Mouse (Mus musculus) heart, postnatal 0 days (tissue): ENCODE results near the gene Casp8. TPM values are rescaled to one million over a fixed set of nuclear protein-coding genes. Genes with fewer than 3 reads are reported as not detected.
"Not testable (repeated sequence)": the region's sequence is repeated elsewhere in the genome, so short reads cannot be mapped to it uniquely, and the experiment has no call there.

Experiments
- ATAC-seq: fragments of 200-750 bp; cut with Nextera tagmentation; 2 replicates; pipeline ENCODE4 v1.8.0; 2017; ENCODE audit warnings: low read depth, moderate number of reproducible peaks, moderate library complexity; ENCODE audit not compliant: insufficient read depth
- DNase-seq: peaks from one replicate; pipeline ENCODE4 v3.0.0-alpha.2; 2016; ENCODE audit warnings: low spot score
- H3K27ac ChIP-seq: fragments of 300-500 bp; sonication (generic); 2 replicates; pipeline ENCODE4 v1.5.1; 2014; ENCODE audit warnings: low read depth, mild to moderate bottlenecking
- H3K27me3 ChIP-seq: fragments of 300-500 bp; sonication (generic); 2 replicates; pipeline ENCODE4 v1.6.1; 2014; ENCODE audit warnings: low read length, mixed read lengths; ENCODE audit not compliant: control insufficient read depth, insufficient read depth
- H3K36me3 ChIP-seq: fragments of 300-500 bp; sonication (generic); replicated peaks from 2 replicates; pipeline ENCODE4 v1.6.1; 2014; ENCODE audit warnings: low read length, mixed read lengths; ENCODE audit not compliant: control insufficient read depth, insufficient read depth
- H3K4me1 ChIP-seq: fragments of 300-500 bp; sonication (generic); 2 replicates; pipeline ENCODE4 v1.6.1; 2014; ENCODE audit warnings: antibody characterized with exemption; ENCODE audit not compliant: control insufficient read depth, insufficient read depth
- H3K4me2 ChIP-seq: fragments of 300-500 bp; sonication (generic); 2 replicates; pipeline ENCODE4 v1.6.1; 2014; ENCODE audit warnings: low read depth, mild to moderate bottlenecking, low read length, moderate library complexity
- H3K4me3 ChIP-seq: fragments of 300-500 bp; sonication (generic); 2 replicates; pipeline ENCODE4 v1.5.1; 2014; ENCODE audit warnings: low read depth, low read length
- H3K9ac ChIP-seq: fragments of 300-500 bp; sonication (generic); replicated peaks from 2 replicates; pipeline ENCODE4 v1.6.1; 2014; ENCODE audit warnings: low read depth, low read length, mixed read lengths
- H3K9me3 ChIP-seq: fragments of 300-500 bp; sonication (generic); replicated peaks from 2 replicates; pipeline ENCODE4 v1.6.1; 2016; ENCODE audit warnings: low read length; ENCODE audit not compliant: control insufficient read depth
- CTCF ChIP-seq: IDR thresholded peaks from 2 replicates; pipeline ENCODE4 v1.5.1; 2016; ENCODE audit warnings: antibody characterized with exemption, control low read depth, low read depth
- EP300 ChIP-seq: IDR thresholded peaks from 2 replicates; pipeline ENCODE4 v1.6.1; 2016; ENCODE audit warnings: antibody characterized with exemption, low read depth
- WGBS: fragments of 180-500 bp; shearing (Covaris S2); extraction: QIAGEN DNeasy Blood & Tissue Kit; methylation state at CpG from one replicate; pipeline ENCODE4 v1.1.7; 2014; 5-methylcytosine and 5-hydroxymethylcytosine counted together
- polyA plus RNA-seq: library from polyadenylated mRNA; unstranded; fragments of >200 nt; fragmentation: Nextera tagmentation; extraction: Ambion mirVana; gene quantifications from 2 replicates; pipeline ENCODE4 v1.2.1, GENCODE M21; 2015
- total RNA-seq: library from RNA; depleted of rRNA; stranded (reverse); fragments of >200 nt; gene quantifications from 2 replicates; pipeline ENCODE4 v1.2.3, GENCODE M21; 2014; ENCODE audit warnings: low replicate concordance; rRNA removed

Casp8 gene
- total RNA-seq (8.2 and 11.9 TPM in 2 replicates), polyA plus RNA-seq (10.7 and 12.3 TPM in 2 replicates)

DNA sequence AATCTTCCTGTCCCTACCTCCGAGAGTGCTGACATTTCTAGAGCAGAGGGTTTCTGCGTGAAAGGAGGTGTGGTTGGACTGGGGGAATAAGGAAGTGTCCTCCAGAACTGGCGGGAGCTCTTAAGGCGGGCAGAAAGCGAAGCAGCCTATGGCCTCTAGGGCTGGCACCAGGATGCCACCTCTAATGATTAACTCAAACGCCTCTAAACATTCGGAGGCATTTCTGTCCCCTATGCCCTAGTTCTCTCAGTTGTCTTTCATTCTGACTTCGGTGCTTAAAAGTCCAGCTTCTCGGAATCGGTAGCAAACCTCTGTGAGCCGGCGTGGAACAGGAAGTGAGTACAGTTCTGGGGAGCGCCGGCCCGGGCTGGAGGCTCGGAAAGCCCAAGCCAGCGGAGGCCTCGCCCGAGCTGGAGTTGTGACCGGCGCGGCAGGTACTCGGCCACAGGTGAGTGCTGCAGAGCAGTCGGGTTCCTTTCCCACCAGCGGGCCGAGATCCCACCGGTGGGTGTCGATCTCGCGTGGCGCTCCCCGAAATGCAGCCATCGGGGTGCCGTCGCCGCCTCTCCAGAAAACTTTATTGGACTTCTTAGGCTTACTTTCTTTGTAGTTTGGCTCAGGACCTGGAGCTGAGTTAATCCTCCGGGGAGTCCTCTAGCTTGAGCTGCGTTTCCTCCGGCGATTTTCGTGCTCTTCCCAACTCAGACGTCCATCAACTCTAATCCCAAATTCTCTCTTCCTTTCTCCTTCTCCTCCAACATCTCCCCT, at the start of gene Casp8:
Gene Casp8 (plus strand): TSS at position 84 of the 768 bp plus-strand sequence.
- peak within 1 kb of the TSS; percentile 91 for H3K4me2 ChIP-seq
- H3K27me3 ChIP-seq, result no peaks in the 10 kb centered on the region
- 0 out of 2 replicates have a peak, but pooled peaks cover 3% of the 10 kb centered on the region for H3K9me3 ChIP-seq
- peaks cover 5% of the 10 kb centered on the region; the same call in 1 of the 2 replicates for H3K36me3 ChIP-seq
- peak within 1 kb of the TSS; percentile 86 for H3K9ac ChIP-seq
- no peaks in the 10 kb centered on the region for H3K4me1 ChIP-seq
- DNase-seq (peak; percentile 82), ATAC-seq (peak; percentile 74)
- under 1% methylated on average over 42 of the region's 42 CpGs for WGBS
- peak within 1 kb of the TSS; percentile 70 for H3K4me3 ChIP-seq
- peak within 1 kb of the TSS; percentile 89 for H3K27ac ChIP-seq
- no peak for TF ChIP-seq CTCF
- no peak for TF ChIP-seq EP300

DNA sequence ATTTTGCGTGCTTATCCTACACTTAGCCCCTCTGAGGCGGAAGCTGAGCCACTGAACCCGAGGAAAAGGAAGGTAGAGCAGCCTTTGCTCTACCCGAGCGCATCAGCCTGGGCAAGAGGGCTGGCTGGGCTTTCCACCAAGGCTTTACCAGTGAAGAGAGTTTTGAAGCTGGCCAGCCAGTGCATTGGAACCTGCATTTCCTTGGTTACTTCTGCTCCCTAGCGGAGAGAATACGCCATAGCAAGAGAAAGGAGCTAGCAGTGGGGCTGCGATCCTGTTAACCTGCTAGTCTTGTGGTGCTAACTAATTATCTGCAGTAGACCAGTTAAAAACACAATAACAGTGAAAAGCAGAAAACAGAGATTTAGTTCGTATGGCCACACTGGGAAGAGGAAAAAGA, 48.3 kb upstream of the Casp8 start:
- Histone ChIP-seq H3K4me2 (no peak overlapping the region), H3K4me3 (no peak overlapping the region), H3K9ac (no peak overlapping the region), H3K27ac (no peak overlapping the region), H3K36me3 (peaks cover 72% of the 10 kb centered on the region), H3K9me3 (no peaks in the 10 kb centered on the region), H3K4me1 (no peaks in the 10 kb centered on the region), H3K27me3 (no peaks in the 10 kb centered on the region)
- no peak for ATAC-seq
- no peak for DNase-seq
- TF ChIP-seq EP300 (no peak), CTCF (peak; percentile 62)
- 60% methylated on average over 9 of the region's 9 CpGs for WGBS

- ATAC-seq, result no peak
- H3K9ac ChIP-seq, result no peak overlapping the region
- H3K4me1 ChIP-seq, result no peaks in the 10 kb centered on the region
- H3K4me2 ChIP-seq, result no peak overlapping the region
- H3K27ac ChIP-seq, result no peak overlapping the region
- H3K4me3 ChIP-seq, result no peak overlapping the region
- no peak for DNase-seq
- TF ChIP-seq EP300, result no peak
- no peak for TF ChIP-seq CTCF
- H3K27me3 ChIP-seq, result no peaks in the 10 kb centered on the region
- peaks cover 28% of the 10 kb centered on the region for H3K36me3 ChIP-seq
- no peaks in the 10 kb centered on the region for H3K9me3 ChIP-seq
- 88% methylated on average over 3 of the region's 3 CpGs for WGBS
These were observed 35.7 kb upstream of the Casp8 start for GRCm38 (mm10) chr1:58759451-58759850.

- no peak overlapping the region for H3K4me3 ChIP-seq
- WGBS, result 64% methylated on average over 1 of the region's 1 CpGs
- ATAC-seq, result no peak
- H3K9me3 ChIP-seq, result no peaks in the 10 kb centered on the region
- no peak overlapping the region for H3K9ac ChIP-seq
- no peaks in the 10 kb centered on the region for H3K27me3 ChIP-seq
- peaks cover 17% of the 10 kb centered on the region for H3K36me3 ChIP-seq
- no peak overlapping the region for H3K4me2 ChIP-seq
- H3K4me1 ChIP-seq, result no peaks in the 10 kb centered on the region
- TF ChIP-seq EP300, result no peak
- TF ChIP-seq CTCF, result no peak
- DNase-seq, result no peak
- H3K27ac ChIP-seq, result no peak overlapping the region
These were observed 34.6 kb upstream of the Casp8 start for GRCm38 (mm10) chr1:58760581-58760980.

GRCm38 (mm10) chr1:58761391-58762275, 33.5 kb upstream of the Casp8 start:
- 72% methylated on average over 5 of the region's 5 CpGs for WGBS
- not testable (repeated sequence) for DNase-seq

More at GRCm38 (mm10) chr1:58761391-58762275, 33.5 kb upstream of the Casp8 start:
- Histone ChIP-seq H3K27ac (0 out of 2 replicates have a peak overlapping the region, but pooled peaks have one; percentile 30), H3K36me3 (peaks cover 11% of the 10 kb centered on the region; the same call in 1 of the 2 replicates)
- peak; percentile 33; the same call in 1 of the 2 replicates for TF ChIP-seq CTCF
- H3K9ac ChIP-seq, H3K27me3 ChIP-seq, H3K4me2 ChIP-seq, H3K4me3 ChIP-seq, H3K9me3 ChIP-seq, H3K4me1 ChIP-seq: not testable (repeated sequence)
- ATAC-seq, result peak; percentile 53; the same call in 1 of the 2 replicates
